9 mouse cellular contexts compared by ENCODE assay signal in the genomic region with DNA sequence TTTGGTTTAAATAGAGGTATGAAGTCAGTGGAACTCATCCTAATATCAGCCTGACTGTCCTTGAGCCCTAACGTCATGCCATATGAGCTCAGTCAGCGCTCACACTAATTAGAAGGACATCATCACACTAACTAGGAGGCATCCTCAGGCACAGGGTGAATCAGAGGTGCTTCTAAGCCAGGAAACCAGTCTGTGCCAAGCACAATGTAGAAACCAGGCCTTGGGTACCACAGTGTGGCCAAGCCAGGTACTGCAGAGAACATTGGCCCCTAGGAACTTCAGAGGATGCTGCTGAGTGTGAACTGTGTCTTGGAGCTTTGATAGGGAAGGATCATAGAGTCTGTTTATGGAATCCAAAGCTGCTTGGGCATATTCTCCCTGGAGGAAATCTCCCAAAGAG. TPM values are rescaled to one million over a fixed set of nuclear protein-coding genes. Genes with fewer than 3 reads are reported as not detected.
DNase-seq lines count a peak whose midpoint lies in the region; ATAC-seq and TF ChIP-seq lines count a peak whose summit lies in the region.
"Had no signal": no experiment of that assay in that cellular context is flagged by ENCODE, and none has a peak within 500 bp of the region (broad histone marks: within the 10 kb centered on the region; RNA-seq: fewer than 3 reads in every experiment).

No protein-coding gene starts in this region.

- H3K4me2 ChIP-seq in forebrain, embryonic 14.5 days (ENCODE audit: low read length) = no peak overlapping the region
- H3K4me2 ChIP-seq in liver, embryonic 14.5 days (ENCODE audit: low read depth) = no peak overlapping the region
- H3K4me2 ChIP-seq in neural tube, embryonic 13.5 days = no peak overlapping the region
- H3K4me2 ChIP-seq: heart, embryonic 13.5 days had no signal

- TF ChIP-seq CTCF in E14TG2a.4 (conservative IDR thresholded peaks at IDR 0.05; ENCODE audit: low read length) = peak; percentile 76
- peak; percentile 81 for TF ChIP-seq CTCF in liver, embryonic 14.5 days (IDR thresholded peaks at IDR 0.05; ENCODE audit: low read depth)

- intact Hi-C loops in heart, postnatal 10 days (cut with DNase I) = loop anchor here (1.0 to 10.0 kb wide), 2 partner anchors 133 to 1089 kb away; no protein-coding TSS in a partner anchor

- no peaks in the 10 kb centered on the region for H3K36me3 ChIP-seq in E14TG2a.4 (ENCODE audit: insufficient read depth, low read length)
- H3K36me3 ChIP-seq in forebrain, embryonic 14.5 days (ENCODE audit: control insufficient read depth, insufficient read depth, low read length) = no peaks in the 10 kb centered on the region
- H3K36me3 ChIP-seq in liver, embryonic 14.5 days (replicated peaks; ENCODE audit: control insufficient read depth, insufficient read depth, low read depth) = no peaks in the 10 kb centered on the region
- H3K36me3 ChIP-seq in neural tube, embryonic 13.5 days = no peaks in the 10 kb centered on the region

- no peaks in the 10 kb centered on the region for H3K9me3 ChIP-seq in E14TG2a.4 (ENCODE audit: low read length)
- no peaks in the 10 kb centered on the region for H3K9me3 ChIP-seq in forebrain, embryonic 14.5 days (replicated peaks; ENCODE audit: control insufficient read depth, low read length)
- no peaks in the 10 kb centered on the region for H3K9me3 ChIP-seq in liver, embryonic 14.5 days (ENCODE audit: control insufficient read depth, low read length)
- no peaks in the 10 kb centered on the region for H3K9me3 ChIP-seq in neural tube, embryonic 13.5 days
- H3K9me3 ChIP-seq: heart, embryonic 13.5 days had no signal

- no peak overlapping the region for H3K4me3 ChIP-seq in E14TG2a.4 (replicated peaks; ENCODE audit: low read length)
- H3K4me3 ChIP-seq in forebrain, embryonic 14.5 days (ENCODE audit: low read depth, low read length) = no peak overlapping the region
- no peak overlapping the region for H3K4me3 ChIP-seq in liver, embryonic 14.5 days (ENCODE audit: insufficient read depth in 1 of 2, low read depth in 2 of 2, low read length in 2 of 2)
- H3K4me3 ChIP-seq in neural tube, embryonic 13.5 days = no peak overlapping the region
- H3K4me3 ChIP-seq: heart, embryonic 13.5 days had no signal

- TF ChIP-seq EP300 in liver, embryonic 14.5 days (IDR thresholded peaks at IDR 0.05; ENCODE audit: low read depth) = no peak

- H3K27me3 ChIP-seq in E14TG2a.4 (ENCODE audit: insufficient read depth, low read length) = no peaks in the 10 kb centered on the region
- no peaks in the 10 kb centered on the region for H3K27me3 ChIP-seq in forebrain, embryonic 14.5 days (replicated peaks; ENCODE audit: control insufficient read depth, insufficient read depth, low read length)
- H3K27me3 ChIP-seq in liver, embryonic 14.5 days (ENCODE audit: control insufficient read depth, insufficient read depth, low read length) = no peaks in the 10 kb centered on the region
- no peaks in the 10 kb centered on the region for H3K27me3 ChIP-seq in neural tube, embryonic 13.5 days
- H3K27me3 ChIP-seq: heart, embryonic 13.5 days had no signal

- H3K9ac ChIP-seq in forebrain, embryonic 14.5 days (ENCODE audit: low read length) = no peak overlapping the region
- H3K9ac ChIP-seq in liver, embryonic 14.5 days (replicated peaks) = no peak overlapping the region
- H3K9ac ChIP-seq in neural tube, embryonic 13.5 days = no peak overlapping the region
- H3K9ac ChIP-seq: heart, embryonic 13.5 days had no signal

- DNase-seq in c-Kit-positive CD71-positive TER-119-negative erythroid progenitor cells, embryonic 14.5 days (ENCODE audit: low read depth) = peak; percentile 28
- DNase-seq in forebrain, embryonic 14.5 days (ENCODE audit: low spot score) = peak; percentile 88
- DNase-seq in heart, postnatal 10 days = peak; percentile 87 to 90
- peak; percentile 64 to 85 for DNase-seq in kidney, postnatal 36 days
- peak; percentile 4 to 23 (median 16) for DNase-seq in liver, embryonic 14.5 days (ENCODE audit: low read depth in 3 of 3, low spot score in 3 of 3)
- DNase-seq in telencephalon, adult 2 months (ENCODE audit: low read depth, low spot score) = peak; percentile 50

- H3K27ac ChIP-seq in forebrain, embryonic 14.5 days (ENCODE audit: low read depth, low read length) = no peak overlapping the region
- H3K27ac ChIP-seq in liver, embryonic 14.5 days = no peak overlapping the region
- no peak overlapping the region for H3K27ac ChIP-seq in neural tube, embryonic 13.5 days (replicated peaks)
- H3K27ac ChIP-seq: heart, embryonic 13.5 days had no signal

- H3K4me1 ChIP-seq in E14TG2a.4 (replicated peaks; ENCODE audit: low read depth, low read length) = 0 out of 2 replicates have a peak, but pooled peaks cover 6% of the 10 kb centered on the region
- H3K4me1 ChIP-seq in forebrain, embryonic 14.5 days (ENCODE audit: control insufficient read depth, insufficient read depth, low read length) = no peaks in the 10 kb centered on the region
- H3K4me1 ChIP-seq in liver, embryonic 14.5 days (replicated peaks; ENCODE audit: control insufficient read depth in 2 of 2, insufficient read depth in 2 of 2, low read length in 1 of 2) = no peaks in the 10 kb centered on the region
- H3K4me1 ChIP-seq in neural tube, embryonic 13.5 days (replicated peaks) = no peaks in the 10 kb centered on the region
- H3K4me1 ChIP-seq: heart, embryonic 13.5 days had no signal

- 18% methylated on average over 2 of the region's 2 CpGs for WGBS in forebrain, embryonic 14.5 days
- 22% methylated on average over 2 of the region's 2 CpGs for WGBS in liver, embryonic 14.5 days (ENCODE audit: insufficient replicate concordance)
- WGBS in neural tube, embryonic 13.5 days = 26% methylated on average over 2 of the region's 2 CpGs

- peak; percentile 94 for ATAC-seq in forebrain, embryonic 14.5 days
- peak; percentile 51 for ATAC-seq in liver, embryonic 14.5 days (ENCODE audit: insufficient read depth)
- peak; percentile 86 for ATAC-seq in neural tube, embryonic 13.5 days (ENCODE audit: low read depth)

RNA-seq across cellular contexts. Expression of a gene that starts 32.3 kb away (rescaled TPM):
- polyA plus RNA-seq in forebrain, embryonic 14.5 days (2014; fragmentation: Nextera tagmentation; extraction: Ambion mirVana) = 2.0 and 2.7 TPM in 2 replicates
- 1 to 10 TPM; 2.8 to 3.6 TPM for total RNA-seq in heart, postnatal 10 days (2021)
- polyA plus RNA-seq in liver, embryonic 14.5 days (2012; rRNA removed) = 0.29 and 0.47 TPM in 2 replicates
- 0.58 and 0.72 TPM in 2 replicates for polyA plus RNA-seq in liver, embryonic 14.5 days (2014; fragmentation: Nextera tagmentation; extraction: Ambion mirVana)
- 2.0 and 2.9 TPM in 2 replicates for polyA plus RNA-seq in neural tube, embryonic 13.5 days (2015; fragmentation: Nextera tagmentation; extraction: Ambion mirVana)

Comparison
In these comparisons a context has a peak if more than half of its experiments do, and no peak if none do; other contexts are left out.
1. DNase-seq: peak in every context shown above with its lines; median percentile 88 in heart, postnatal 10 days; 88 in forebrain, embryonic 14.5 days; 74 in kidney, postnatal 36 days; 50 in telencephalon, adult 2 months; 28 in c-Kit-positive CD71-positive TER-119-negative erythroid progenitor cells, embryonic 14.5 days; 16 in liver, embryonic 14.5 days.